Mouse (Mus musculus) heart, postnatal 0 days (tissue): ENCODE results near the gene Hba-a1.

Experiments used
- CTCF ChIP-seq: IDR thresholded peaks from 2 replicates; pipeline ENCODE4 v1.5.1; 2016; ENCODE audit warnings: antibody characterized with exemption, control low read depth, low read depth
- EP300 ChIP-seq: IDR thresholded peaks from 2 replicates; pipeline ENCODE4 v1.6.1; 2016; ENCODE audit warnings: antibody characterized with exemption, low read depth

DNA sequence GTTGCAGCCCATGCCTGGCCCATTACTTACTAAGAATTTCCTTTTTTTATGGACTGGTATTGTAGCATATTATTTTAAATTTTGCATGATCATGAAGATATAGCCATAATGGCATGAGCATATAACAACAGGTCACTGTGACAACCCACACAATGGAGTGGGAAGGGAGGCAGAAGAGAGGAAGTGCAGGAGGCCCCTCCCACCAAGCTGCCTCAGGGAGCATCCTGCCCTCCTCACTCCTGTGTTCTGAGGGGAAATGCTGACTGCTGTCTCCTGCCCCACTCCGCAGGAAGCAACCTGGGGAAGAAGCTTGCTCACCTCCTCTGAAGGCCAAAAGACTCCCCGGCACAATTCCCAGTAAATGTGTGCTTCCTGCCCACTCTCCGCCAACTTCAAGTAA, 26.6 kb downstream of the Hba-a1 start:
- no peak for TF ChIP-seq CTCF
- TF ChIP-seq EP300 = no peak
